Mouse (Mus musculus): ENCODE results near the gene Ceacam2.
"Not testable (repeated sequence)": the region's sequence is repeated elsewhere in the genome, so short reads cannot be mapped to it uniquely, and the experiment has no call there.

Ceacam2 gene

GRCm38 (mm10) chr7:25539376-25539907 is at the start of gene Ceacam2:
Gene Ceacam2 (minus strand): TSS chr7:25539857.
- peak; percentile 5 for DNase-seq (ENCODE audit: low read depth)

- no peak for DNase-seq (ENCODE audit: low read depth)
Observed at GRCm38 (mm10) chr7:25585351-25586204, 45.9 kb upstream of the Ceacam2 start.

GRCm38 (mm10) chr7:25584651-25585050 is 45.0 kb upstream of the Ceacam2 start:
- DNase-seq (ENCODE audit: low read depth) = no peak

GRCm38 (mm10) chr7:25582301-25582810 is 42.7 kb upstream of the Ceacam2 start:
- no peak for DNase-seq (ENCODE audit: low read depth)

- DNase-seq (ENCODE audit: low read depth) = no peak
Observed at GRCm38 (mm10) chr7:25579441-25579840, 39.8 kb upstream of the Ceacam2 start.

GRCm38 (mm10) chr7:25576793-25577437 is 37.3 kb upstream of the Ceacam2 start:
- DNase-seq (ENCODE audit: low read depth) = peak; percentile 10

- not testable (repeated sequence) for DNase-seq (ENCODE audit: low read depth)
Observed at GRCm38 (mm10) chr7:25576308-25576707, 36.7 kb upstream of the Ceacam2 start.

GRCm38 (mm10) chr7:25575870-25576269 is 36.2 kb upstream of the Ceacam2 start:
- no peak for DNase-seq (ENCODE audit: low read depth)

GRCm38 (mm10) chr7:25575105-25575504 is 35.4 kb upstream of the Ceacam2 start:
- no peak for DNase-seq (ENCODE audit: low read depth)

GRCm38 (mm10) chr7:25573806-25574205 is 34.1 kb upstream of the Ceacam2 start:
- DNase-seq (ENCODE audit: low read depth) = not testable (repeated sequence)

- no peak for DNase-seq (ENCODE audit: low read depth)
Observed at GRCm38 (mm10) chr7:25568721-25569120, 29.1 kb upstream of the Ceacam2 start.

- peak; percentile 49 for DNase-seq (ENCODE audit: low read depth)
Observed at GRCm38 (mm10) chr7:25541464-25541863, 1.8 kb upstream of the Ceacam2 start.

GRCm38 (mm10) chr7:25539954-25540353 is 297 bp upstream of the Ceacam2 start:
- peak; percentile 82 for DNase-seq (ENCODE audit: low read depth)

- DNase-seq (ENCODE audit: low read depth) = no peak
Observed at GRCm38 (mm10) chr7:25530837-25531236, 8.8 kb downstream of the Ceacam2 start.

- not testable (repeated sequence) for DNase-seq (ENCODE audit: low read depth)
Observed at GRCm38 (mm10) chr7:25516070-25516777, 23.4 kb downstream of the Ceacam2 start.

- DNase-seq (ENCODE audit: low read depth) = not testable (repeated sequence)
Observed at GRCm38 (mm10) chr7:25515667-25516066, 24.0 kb downstream of the Ceacam2 start.

- DNase-seq (ENCODE audit: low read depth) = no peak
Observed at GRCm38 (mm10) chr7:25509925-25510324, 29.7 kb downstream of the Ceacam2 start.

GRCm38 (mm10) chr7:25494649-25495048 is 45.0 kb downstream of the Ceacam2 start:
- no peak for DNase-seq (ENCODE audit: low read depth)

GRCm38 (mm10) chr7:25490698-25491097 is 49.0 kb downstream of the Ceacam2 start:
- DNase-seq (ENCODE audit: low read depth) = not testable (repeated sequence)

- not testable (repeated sequence) for DNase-seq (ENCODE audit: low read depth)
Observed at GRCm38 (mm10) chr7:25489382-25489781, 50.3 kb downstream of the Ceacam2 start.

- DNase-seq (ENCODE audit: low read depth) = peak; percentile 61
Observed at GRCm38 (mm10) chr7:25486186-25486585, 53.5 kb downstream of the Ceacam2 start.

- DNase-seq (ENCODE audit: low read depth) = no peak
Observed at GRCm38 (mm10) chr7:25485061-25485460, 54.6 kb downstream of the Ceacam2 start.

Measured in 416B (cell line).